Mouse (Mus musculus) thymus, postnatal 4 days (tissue): ENCODE results near the gene Gm20806.
"Not testable (repeated sequence)": the region's sequence is repeated elsewhere in the genome, so short reads cannot be mapped to it uniquely, and the experiment has no call there.

Experiments
- DNase-seq: peaks from one replicate; pipeline ENCODE4 v3.0.0; 2021

Gene Gm20806

GRCm38 (mm10) chrY:78837956-78838355, at the start of gene Gm20806:
Gene Gm20806 (minus strand): TSS chrY:78838056.
- not testable (repeated sequence) for DNase-seq
